Mouse (Mus musculus) heart, adult 18-20 months (tissue): ENCODE results near the gene Lca5. TPM values are rescaled to one million over a fixed set of nuclear protein-coding genes. Genes with fewer than 3 reads are reported as not detected.

ENCODE experiments used
- total RNA-seq, 2 experiments: library from RNA; stranded (reverse); gene quantifications; 2 replicates each; pipeline ENCODE4 v1.2.3; 2021

Lca5 gene
- total RNA-seq, 2 experiments from 2014 or later: 2.0 to 2.7 TPM

Other genes starting within 250 kb of the Lca5 start
- 1 to 10 TPM; 4.4 to 4.9 TPM for gene Sh3bgrl2, start 107.2 kb upstream of the Lca5 start, total RNA-seq